Mouse (Mus musculus) left cerebral cortex, adult 8-10 months (tissue): ENCODE measurements around the gene Anks1b. TPM values are rescaled to one million over a fixed set of nuclear protein-coding genes. Genes with fewer than 3 reads are reported as not detected.

ENCODE experiments used
- DNase-seq, 2 experiments: peaks; one replicate each; pipeline ENCODE4 v3.0.0; 2022; ENCODE audit warnings: low spot score in 2 of 2
- total RNA-seq, 4 experiments: library from RNA; stranded (reverse); gene quantifications; 2 replicates each; pipeline ENCODE4 v1.2.4; 2022

The Anks1b gene
- total RNA-seq, 4 experiments from 2014 or later = 419 to 472 (median 449) TPM

GRCm38 (mm10) chr10:90723071-90723494 is 849.8 kb downstream of the Anks1b start:
- DNase-seq = peak in 1 of 2 experiments; percentile 79

DNA sequence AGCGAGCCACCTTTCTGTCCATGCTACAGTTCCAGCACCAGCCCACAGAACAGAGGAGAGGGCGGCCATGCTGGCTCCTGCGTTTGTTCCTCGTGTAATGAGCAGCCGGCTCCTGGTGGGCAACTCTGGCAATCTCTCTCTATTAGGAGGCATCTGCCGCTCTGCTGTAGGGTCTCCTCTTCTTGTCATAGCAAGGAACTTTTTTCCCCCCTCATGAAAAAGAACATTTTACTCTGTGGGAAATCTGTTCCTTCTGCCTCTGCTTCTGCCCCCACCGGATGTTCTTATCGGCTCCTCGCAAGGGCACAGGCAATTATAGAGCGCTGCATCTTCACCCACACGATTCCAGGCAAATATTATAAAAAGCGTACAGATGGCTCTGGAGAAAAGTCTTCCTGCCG is 850.6 kb downstream of the Anks1b start:
- DNase-seq = peak in 1 of 2 experiments; percentile 75

- DNase-seq = no peak
Observed at GRCm38 (mm10) chr10:90724931-90725330, 851.6 kb downstream of the Anks1b start.

DNA sequence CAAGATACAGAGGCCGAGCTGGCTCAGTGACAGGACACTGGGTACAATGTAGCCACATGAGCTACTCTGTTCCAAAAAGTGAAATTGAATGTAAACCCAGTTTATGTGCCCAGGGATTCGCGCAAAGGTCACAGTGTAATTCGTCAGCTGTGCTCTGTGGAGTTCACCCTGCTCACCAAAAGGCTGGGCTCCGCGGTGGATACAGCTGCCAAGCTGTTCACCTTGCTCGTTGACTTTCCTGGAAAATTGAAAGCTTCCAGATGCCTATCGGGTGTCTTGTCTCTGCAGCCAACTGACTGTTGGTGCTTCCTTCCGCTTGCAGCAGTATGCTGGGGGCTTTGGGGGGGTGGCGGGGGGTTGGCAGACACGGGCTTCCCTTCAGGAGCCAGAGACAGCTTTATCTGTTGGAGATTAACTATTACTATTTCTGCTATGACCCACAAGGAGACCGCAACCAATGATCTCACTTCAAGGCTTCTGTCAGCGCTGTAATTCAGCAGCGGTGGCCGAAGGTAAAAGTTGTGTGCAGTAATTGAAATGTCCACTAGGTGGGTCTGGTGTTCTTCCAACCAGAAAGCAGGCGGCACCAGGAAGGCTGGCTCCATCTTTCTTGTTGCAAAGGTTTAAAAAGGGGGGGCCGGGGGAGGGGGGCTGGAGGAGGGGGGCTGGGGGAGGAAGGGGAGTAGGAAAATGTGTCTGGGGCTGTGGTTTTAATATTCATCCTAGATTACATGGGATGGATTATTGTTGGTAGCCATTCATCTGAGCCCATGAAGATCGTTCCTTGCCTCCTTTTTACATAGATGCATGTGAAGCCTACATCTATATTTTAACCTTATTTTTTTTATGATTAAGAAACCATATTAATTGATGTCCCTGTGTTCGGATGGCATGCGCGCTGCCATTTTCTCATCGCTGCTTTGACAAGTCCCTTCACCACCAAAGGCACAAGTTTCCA is 855.4 kb downstream of the Anks1b start:
- DNase-seq = peak in 1 of 2 experiments; percentile 63

DNA sequence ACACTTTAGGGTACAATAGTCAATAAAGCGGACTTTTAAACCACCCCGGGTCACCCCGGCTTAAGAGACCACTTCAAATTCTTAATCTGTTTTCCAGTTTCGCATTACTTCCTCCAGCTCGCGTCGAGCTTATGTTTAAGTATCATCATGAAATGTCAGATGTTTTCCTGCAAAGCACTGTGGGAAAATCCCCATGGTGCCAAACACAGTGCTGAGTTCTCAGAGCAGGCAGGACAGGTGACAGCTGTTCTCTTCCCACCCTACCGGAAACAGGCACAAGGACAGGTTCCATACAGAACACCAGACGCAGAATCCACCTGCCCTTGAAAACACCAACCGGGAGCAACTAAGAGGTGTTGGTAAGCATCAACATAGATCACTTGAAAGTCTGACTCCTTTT is 856.2 kb downstream of the Anks1b start:
- DNase-seq = no peak

GRCm38 (mm10) chr10:90732823-90733222 is 859.5 kb downstream of the Anks1b start:
- no peak for DNase-seq

DNA sequence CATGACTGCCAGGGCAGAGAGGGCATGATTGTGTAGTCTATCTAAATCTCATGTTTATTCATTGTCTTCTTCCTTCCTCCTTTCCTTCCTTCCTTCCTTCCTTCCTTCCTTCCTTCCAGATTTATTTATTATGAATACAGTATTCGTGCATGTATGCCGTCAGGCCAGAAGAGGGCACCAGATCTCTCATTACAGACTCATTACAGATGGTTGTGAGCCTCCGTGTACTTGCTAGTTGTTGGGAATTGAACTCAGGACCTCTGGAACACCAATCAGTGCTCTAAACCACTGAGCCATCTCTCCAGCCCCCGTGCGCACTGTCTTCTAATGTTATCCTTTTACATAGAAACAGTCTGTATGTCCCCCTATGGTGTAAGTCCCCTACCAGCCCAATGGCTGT is 860.3 kb downstream of the Anks1b start:
- DNase-seq = no peak

DNA sequence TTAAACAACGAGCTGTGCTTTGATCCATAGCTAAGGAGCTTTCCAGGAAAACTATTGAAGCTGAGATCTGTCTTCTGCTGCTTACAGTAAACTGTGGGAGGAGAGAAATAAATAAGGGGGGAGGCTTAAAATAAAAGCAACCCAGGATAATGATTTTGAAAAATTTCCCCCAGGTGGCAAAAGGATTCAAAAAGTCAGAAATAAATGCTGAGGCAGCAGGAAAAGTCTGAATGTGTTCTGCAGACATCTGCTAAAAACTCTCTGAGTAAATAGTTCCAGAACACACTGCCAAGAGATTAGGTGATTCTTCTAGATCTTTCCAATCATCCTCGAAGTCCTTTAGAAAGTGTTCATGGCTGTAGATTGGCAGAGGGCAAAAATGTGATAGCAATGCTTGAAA is 865.2 kb downstream of the Anks1b start:
- no peak for DNase-seq

DNA sequence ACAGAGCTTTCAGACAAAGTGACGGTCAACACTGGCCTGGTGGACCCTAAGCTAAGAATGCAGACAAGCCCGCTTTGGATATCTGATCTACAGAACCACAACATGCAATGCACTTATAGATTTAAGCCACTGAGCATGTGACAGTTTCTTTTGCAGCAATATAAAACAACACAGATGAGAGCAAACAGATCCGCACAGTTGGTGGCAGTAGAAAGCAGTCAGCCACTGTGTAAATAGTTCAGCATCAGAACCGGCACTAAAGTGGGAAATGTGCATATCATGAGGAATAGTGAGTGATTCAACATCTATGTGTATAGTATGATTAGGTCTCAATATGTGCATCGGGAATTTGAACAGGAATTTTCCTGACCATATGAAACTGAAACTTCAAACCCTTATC is 867.6 kb downstream of the Anks1b start:
- DNase-seq = no peak

DNA sequence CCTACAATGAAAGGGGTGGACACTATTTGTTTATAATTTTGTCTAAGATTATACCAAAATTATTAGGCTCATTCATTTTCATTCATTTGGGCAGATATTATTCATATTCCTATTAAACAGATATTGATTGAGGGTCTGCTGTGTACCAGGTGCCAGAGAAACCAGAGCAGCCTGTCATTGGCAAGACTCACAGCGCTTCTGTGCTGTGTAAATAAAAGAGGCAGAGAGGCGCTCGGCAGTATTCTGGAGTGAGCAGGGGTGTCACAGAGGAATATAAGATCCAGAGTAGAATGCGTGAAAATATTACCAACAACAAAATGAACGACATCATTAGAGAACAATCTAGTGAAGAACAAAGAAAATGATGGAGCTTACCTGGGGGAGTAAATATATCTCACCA is 878.6 kb downstream of the Anks1b start:
- DNase-seq = no peak

GRCm38 (mm10) chr10:90753106-90753505 is 879.8 kb downstream of the Anks1b start:
- DNase-seq = peak in 1 of 2 experiments; percentile 83

DNA sequence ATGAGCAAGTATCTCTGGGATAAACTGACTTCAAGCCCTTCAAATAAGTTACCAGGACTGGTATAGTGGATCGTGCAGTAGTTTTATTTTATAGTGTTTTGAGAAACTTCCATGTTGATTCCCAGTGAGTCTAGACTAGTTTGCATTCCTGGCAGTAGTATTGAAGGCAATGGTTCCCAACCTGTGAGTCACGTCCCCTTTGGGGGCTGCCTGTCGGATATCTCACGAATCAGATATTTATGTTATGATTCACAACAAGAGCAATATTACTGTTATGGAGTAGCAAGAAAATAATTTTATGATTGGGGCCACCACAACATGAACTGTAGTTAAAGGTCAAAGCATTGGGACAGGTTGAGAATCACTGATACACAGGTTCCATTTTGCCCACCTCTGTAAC is 884.5 kb downstream of the Anks1b start:
- no peak for DNase-seq

DNA sequence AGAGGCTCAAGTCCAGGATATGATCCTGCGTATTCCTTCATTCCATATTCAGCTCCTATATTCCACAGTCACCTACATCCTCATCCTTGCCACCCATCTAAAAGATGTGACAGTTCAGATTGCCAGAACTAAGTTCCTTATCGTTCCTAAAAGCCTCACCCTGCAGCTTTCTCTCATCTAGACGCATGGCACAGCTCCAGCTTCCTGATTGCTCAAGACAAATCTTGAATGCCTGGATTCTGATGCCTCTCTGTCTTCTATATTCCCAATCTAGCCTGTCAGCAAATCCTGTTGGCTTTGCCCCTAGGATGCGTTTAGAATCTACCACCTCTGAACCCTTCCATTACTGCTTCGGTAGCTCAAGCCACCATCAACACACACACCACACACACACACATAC is 886.6 kb downstream of the Anks1b start:
- no peak for DNase-seq

DNA sequence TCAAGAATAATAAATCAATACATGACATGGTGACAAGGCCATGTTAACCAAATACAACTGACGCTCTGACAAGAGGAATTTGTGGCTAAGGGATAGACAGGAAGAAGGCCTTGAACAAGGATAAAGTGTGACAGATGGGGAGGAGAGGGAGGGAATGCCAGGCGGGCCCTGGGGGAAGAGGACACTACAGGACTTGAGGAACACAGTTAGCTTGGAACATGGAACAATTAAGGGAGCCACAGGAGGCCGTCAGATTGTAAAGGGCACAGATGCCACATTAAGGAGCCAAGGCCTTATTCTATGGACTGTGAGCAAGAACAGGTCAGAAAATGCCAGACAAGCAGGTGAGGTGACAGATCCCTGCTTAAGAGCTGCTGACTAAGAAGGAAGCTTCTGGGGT is 893.0 kb downstream of the Anks1b start:
- no peak for DNase-seq

GRCm38 (mm10) chr10:90770403-90770955 is 897.2 kb downstream of the Anks1b start:
- DNase-seq = no peak

DNA sequence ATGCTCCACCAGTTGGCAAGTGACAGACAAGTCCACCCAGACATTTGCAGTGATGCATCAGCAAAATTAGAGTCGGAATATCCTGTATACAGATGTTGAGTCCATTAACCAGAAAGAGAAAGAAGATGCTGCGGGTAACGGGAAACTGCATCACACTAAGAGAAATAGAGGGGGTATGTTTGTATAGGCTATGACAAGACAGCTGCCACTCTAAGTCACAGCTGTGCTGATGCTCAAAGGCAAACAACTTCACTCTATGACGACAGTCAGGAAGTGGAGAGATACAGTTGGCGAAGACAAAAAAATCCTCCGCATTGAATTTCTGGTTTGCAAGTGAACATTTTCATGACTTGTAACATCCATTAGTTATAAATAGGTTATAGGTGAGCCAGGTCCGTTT is 897.7 kb downstream of the Anks1b start:
- no peak for DNase-seq

DNA sequence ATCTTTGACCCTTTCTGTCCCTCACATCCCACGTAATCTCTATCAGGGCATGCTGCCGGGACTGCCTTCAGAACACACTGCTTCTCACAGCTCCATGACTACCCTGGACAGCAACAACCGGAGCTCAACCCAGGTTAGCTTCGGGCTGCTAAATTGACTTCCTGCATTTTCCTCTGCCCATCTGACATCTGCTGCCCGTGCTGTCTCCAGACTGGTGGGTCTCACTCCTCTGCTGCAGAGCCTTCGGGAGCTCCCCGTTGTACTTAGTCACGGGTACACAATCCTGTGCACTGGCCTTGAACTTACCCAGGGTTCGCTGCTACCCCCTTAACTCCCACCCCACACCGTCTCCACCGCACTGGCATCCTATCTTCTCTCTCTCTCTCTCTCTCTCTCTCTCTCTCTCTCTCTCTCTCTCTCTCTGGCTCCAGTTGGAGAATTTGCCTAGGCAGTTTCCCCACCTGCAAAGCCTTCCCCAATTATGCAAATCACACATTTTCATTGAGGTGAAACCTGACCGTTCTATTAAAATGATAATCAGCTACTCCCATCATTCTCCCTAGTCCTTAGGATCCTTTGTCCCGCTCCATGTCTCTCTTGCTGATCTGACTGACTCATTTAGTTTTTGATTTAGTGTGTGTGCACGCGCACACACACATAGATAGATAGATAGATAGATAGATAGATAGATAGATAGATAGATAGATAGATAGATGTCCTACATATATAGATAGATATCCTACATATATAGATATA is 898.3 kb downstream of the Anks1b start:
- DNase-seq = no peak

- no peak for DNase-seq
Observed at GRCm38 (mm10) chr10:90779561-90780400, 906.5 kb downstream of the Anks1b start.

DNA sequence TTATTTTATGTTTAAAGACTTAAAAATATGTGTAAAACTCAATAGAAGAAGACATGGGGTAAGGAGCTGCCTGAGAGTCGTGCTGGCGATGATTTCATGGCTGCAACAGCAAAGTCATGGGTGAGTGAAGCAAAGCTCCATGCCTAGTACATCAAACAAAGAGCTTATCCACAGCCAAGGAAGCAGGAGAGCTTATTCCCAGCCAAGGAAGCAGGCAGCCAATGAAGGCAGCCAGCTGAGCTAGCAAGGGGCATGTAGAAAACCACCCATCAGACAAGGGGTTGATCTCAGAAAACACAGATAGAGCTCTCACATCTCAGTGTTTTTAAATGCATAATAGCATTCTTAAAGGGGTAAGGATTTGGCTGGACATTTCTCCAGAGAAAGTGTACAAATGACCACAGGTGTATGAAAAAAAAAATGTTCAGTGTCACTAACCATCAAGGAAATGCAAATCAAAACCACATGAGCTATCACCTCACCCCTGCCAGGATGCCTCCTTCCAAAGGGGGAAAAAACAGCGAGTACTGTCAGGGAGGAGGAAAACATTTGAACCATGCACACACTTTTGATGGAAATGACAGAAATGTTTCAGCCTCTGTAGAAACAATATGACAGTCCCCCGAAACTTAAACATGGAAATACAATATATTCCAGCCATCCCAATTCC is 911.8 kb downstream of the Anks1b start:
- no peak for DNase-seq

- no peak for DNase-seq
Observed at GRCm38 (mm10) chr10:90785680-90786079, 912.4 kb downstream of the Anks1b start.

- no peak for DNase-seq
Observed at GRCm38 (mm10) chr10:90803112-90803511, 929.8 kb downstream of the Anks1b start.
